Mouse (Mus musculus) ES-Bruce4 (cell line): ENCODE results near the gene Auts2. TPM values are rescaled to one million over a fixed set of nuclear protein-coding genes. Genes with fewer than 3 reads are reported as not detected.

Experiments
- H3K27ac ChIP-seq: 2 replicates; pipeline ENCODE4 v1.5.1; 2012; ENCODE audit warnings: low read length, inconsistent platforms; ENCODE audit not compliant: insufficient read depth
- H3K27me3 ChIP-seq: 2 replicates; pipeline ENCODE4 v1.6.1; 2012; ENCODE audit warnings: mild to moderate bottlenecking, low read length, inconsistent platforms; ENCODE audit not compliant: control insufficient read depth, poor library complexity, insufficient read depth, severe bottlenecking
- H3K36me3 ChIP-seq: 2 replicates; pipeline ENCODE4 v1.6.1; 2012; ENCODE audit warnings: inconsistent platforms, mild to moderate bottlenecking, low read length, moderate library complexity; ENCODE audit not compliant: control insufficient read depth, poor library complexity, insufficient read depth, severe bottlenecking
- H3K4me1 ChIP-seq: one replicate; pipeline ENCODE4 v1.8.1; 2011; ENCODE audit warnings: low read length; ENCODE audit not compliant: control insufficient read depth, insufficient read depth
- H3K4me3 ChIP-seq: 2 replicates; pipeline ENCODE4 v1.5.1; 2011; ENCODE audit warnings: low read depth, mild to moderate bottlenecking, low read length
- H3K9ac ChIP-seq: 2 replicates; pipeline ENCODE4 v1.6.1; 2012; ENCODE audit warnings: low read depth, mild to moderate bottlenecking, inconsistent platforms; ENCODE audit not compliant: poor library complexity, severe bottlenecking
- H3K9me3 ChIP-seq: replicated peaks from 2 replicates; pipeline ENCODE4 v1.6.1; 2012; ENCODE audit warnings: mild to moderate bottlenecking, low read length, inconsistent platforms; ENCODE audit not compliant: control insufficient read depth, poor library complexity, insufficient read depth, severe bottlenecking
- CTCF ChIP-seq: IDR thresholded peaks from one replicate; pipeline ENCODE4 v1.8.1; 2011; ENCODE audit warnings: low read depth, low read length
- EP300 ChIP-seq: IDR thresholded peaks from 2 replicates; pipeline ENCODE4 v1.6.1; 2011; ENCODE audit warnings: low read depth, low read length; ENCODE audit not compliant: insufficient read depth
- POLR2A ChIP-seq: IDR thresholded peaks from one replicate; pipeline ENCODE4 v1.8.1; 2011; ENCODE audit warnings: low read length; ENCODE audit not compliant: insufficient read depth
- polyA plus RNA-seq: library from polyadenylated mRNA; stranded (reverse); fragments of >200 nt; gene quantifications from 2 replicates; pipeline ENCODE4 v1.2.4, GENCODE M21; 2011; ENCODE audit warnings: low read depth; ENCODE audit not compliant: missing spikeins, insufficient read depth, insufficient read length

Auts2 gene
- polyA plus RNA-seq, 1 experiment = 23.4 TPM

DNA sequence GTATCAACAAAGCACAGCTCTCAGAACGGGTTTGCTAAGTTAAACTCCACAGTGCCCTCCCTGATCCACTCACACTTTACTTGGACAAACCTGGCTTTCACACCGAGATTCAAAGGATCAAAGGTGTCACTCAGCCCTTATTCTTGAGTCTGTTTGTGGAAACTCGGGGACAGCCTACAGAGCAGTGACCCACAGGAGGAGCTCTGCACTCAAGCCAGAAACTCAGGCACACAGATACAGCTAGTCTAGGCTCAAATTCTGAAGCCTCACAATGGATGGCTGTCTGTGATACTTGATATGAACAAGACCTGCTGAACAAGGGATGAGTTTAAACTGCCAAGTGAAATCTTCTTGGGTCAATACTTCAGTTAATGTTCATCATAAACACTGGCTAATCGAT, 104.7 kb downstream of the Auts2 start:
- Histone ChIP-seq H3K27ac (no peak overlapping the region), H3K36me3 (no peaks in the 10 kb centered on the region), H3K4me1 (no peaks in the 10 kb centered on the region), H3K27me3 (no peaks in the 10 kb centered on the region), H3K4me3 (no peak overlapping the region), H3K9ac (no peak overlapping the region), H3K9me3 (no peaks in the 10 kb centered on the region)
- TF ChIP-seq CTCF (no peak), EP300 (no peak), POLR2A (no peak)

DNA sequence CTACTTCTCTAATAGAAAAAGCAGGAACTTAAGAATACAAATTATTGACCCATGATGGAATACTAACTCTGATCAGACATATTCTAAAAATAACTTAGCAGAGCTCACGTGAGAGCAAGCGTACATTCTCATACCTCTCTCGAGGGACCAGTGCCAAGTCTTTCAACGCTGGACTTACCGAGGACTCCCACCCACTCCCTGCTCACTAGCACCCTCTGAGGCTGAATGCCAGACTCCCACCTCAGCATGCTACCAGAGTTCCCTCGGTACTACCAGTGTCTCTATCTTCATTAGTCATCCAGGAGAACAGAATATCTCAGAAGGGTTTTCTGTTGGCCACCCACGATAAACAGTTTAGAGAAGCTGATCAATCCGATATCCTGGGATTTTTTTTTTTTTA, 105.2 kb downstream of the Auts2 start:
- Histone ChIP-seq H3K27me3 (no peaks in the 10 kb centered on the region), H3K9me3 (no peaks in the 10 kb centered on the region), H3K4me1 (no peaks in the 10 kb centered on the region), H3K36me3 (no peaks in the 10 kb centered on the region), H3K9ac (no peak overlapping the region), H3K27ac (no peak overlapping the region), H3K4me3 (no peak overlapping the region)
- TF ChIP-seq CTCF (no peak), POLR2A (no peak), EP300 (no peak)

DNA sequence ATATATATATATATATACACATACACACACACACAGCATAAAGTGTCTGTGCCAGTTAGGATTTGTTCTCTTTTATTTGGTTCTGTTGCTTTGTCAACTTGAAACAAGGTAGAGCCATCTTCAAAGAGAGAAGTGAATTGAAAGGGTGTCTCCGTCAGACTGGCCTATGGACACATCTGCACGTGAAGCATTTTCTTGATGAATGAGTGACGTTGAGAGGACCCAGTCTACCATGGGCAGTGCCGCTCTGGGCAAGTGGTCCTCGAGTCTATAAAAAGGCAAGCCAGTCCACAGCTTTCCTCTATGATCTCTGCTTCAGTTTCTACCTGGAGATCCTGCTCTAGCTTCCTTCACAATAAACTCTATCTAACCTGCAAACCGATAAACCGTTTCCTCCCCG, 105.7 kb downstream of the Auts2 start:
- Histone ChIP-seq H3K27ac (no peak overlapping the region), H3K36me3 (no peaks in the 10 kb centered on the region), H3K9ac (no peak overlapping the region), H3K4me3 (no peak overlapping the region), H3K27me3 (no peaks in the 10 kb centered on the region), H3K4me1 (no peaks in the 10 kb centered on the region), H3K9me3 (no peaks in the 10 kb centered on the region)
- TF ChIP-seq POLR2A (no peak), CTCF (no peak), EP300 (no peak)

DNA sequence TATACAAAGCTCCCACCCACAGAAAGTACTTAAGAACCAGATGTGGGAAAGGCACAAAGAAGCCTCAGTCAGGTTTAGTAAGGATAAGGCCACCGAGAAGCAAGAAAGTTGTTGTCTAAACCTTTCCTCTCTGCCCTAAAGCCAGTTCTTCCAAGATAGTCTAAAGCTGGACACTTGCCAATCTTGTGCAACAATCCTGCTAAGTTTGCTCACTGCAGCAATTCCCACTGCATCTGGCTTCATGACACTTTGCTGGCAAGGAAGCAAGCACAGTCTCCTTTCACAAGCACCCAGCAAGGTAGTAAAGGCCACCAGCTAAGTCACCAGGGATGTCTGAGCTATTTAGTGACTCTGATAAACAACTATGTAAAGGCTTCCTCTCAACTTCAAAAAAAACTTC, 106.2 kb downstream of the Auts2 start:
- Histone ChIP-seq H3K4me3 (no peak overlapping the region), H3K4me1 (no peaks in the 10 kb centered on the region), H3K9ac (no peak overlapping the region), H3K36me3 (no peaks in the 10 kb centered on the region), H3K27me3 (no peaks in the 10 kb centered on the region), H3K27ac (no peak overlapping the region), H3K9me3 (no peaks in the 10 kb centered on the region)
- TF ChIP-seq EP300 (no peak), CTCF (no peak), POLR2A (no peak)

DNA sequence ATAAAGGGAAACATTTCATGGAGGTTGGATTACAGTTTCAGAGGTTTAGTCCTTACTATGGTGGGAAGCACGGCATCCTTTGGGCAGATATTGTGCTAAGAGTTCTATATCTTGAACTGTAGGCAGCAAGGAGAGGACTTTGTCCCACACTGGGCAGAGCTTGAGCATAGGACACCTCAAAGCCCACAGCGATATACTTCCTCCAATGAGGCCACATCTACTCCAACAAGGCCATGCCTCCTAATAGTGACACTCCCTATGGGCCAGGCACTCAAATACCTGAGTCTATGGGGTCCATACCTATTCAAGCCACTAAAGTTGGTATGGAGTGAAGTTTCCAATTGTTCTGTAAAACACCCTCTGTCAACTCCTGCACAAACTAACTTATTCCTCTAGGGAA, 106.7 kb downstream of the Auts2 start:
- Histone ChIP-seq H3K4me1 (no peaks in the 10 kb centered on the region), H3K36me3 (no peaks in the 10 kb centered on the region), H3K9ac (no peak overlapping the region), H3K27me3 (no peaks in the 10 kb centered on the region), H3K4me3 (no peak overlapping the region), H3K9me3 (no peaks in the 10 kb centered on the region), H3K27ac (no peak overlapping the region)
- TF ChIP-seq CTCF (no peak), EP300 (no peak), POLR2A (no peak)

DNA sequence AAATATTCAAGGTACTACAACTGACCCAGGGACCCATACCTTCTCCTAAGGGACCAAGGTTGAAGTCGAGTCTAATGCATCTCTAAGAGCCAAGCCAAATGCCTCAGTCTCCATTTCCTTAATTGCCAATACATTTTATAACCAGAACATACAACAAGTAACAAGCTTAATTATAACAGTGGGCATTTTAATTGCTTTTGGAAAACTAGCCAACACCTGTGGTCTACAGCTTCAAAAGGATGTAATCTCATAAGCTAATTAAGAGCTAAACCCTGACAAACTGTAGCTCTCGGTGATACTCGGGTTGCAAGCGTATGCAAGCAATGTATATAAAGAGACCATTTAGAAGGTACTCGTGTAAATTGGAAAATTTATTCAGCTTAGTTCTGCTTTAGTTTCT, 107.7 kb downstream of the Auts2 start:
- Histone ChIP-seq H3K9me3 (no peaks in the 10 kb centered on the region), H3K9ac (no peak overlapping the region), H3K27ac (no peak overlapping the region), H3K4me1 (no peaks in the 10 kb centered on the region), H3K27me3 (no peaks in the 10 kb centered on the region), H3K4me3 (no peak overlapping the region), H3K36me3 (no peaks in the 10 kb centered on the region)
- TF ChIP-seq EP300 = no peak
- no peak for TF ChIP-seq POLR2A
- TF ChIP-seq CTCF = no peak
